Mouse (Mus musculus) embryonic facial prominence, embryonic 15.5 days (tissue): ENCODE results near the gene Gm20388. TPM values are rescaled to one million over a fixed set of nuclear protein-coding genes. Genes with fewer than 3 reads are reported as not detected.
A peak's percentile ranks its signal among the peaks of the same experiment; 100 is the strongest.
"Not testable (repeated sequence)": the region's sequence is repeated elsewhere in the genome, so short reads cannot be mapped to it uniquely, and the experiment has no call there.

Experiments
- ATAC-seq: fragments of 200-750 bp; cut with Nextera tagmentation; 2 replicates; pipeline ENCODE4 v1.8.0; 2017; ENCODE audit warnings: low read depth, moderate TSS enrichment; ENCODE audit not compliant: insufficient number of reproducible peaks, low FRiP score, low TSS enrichment
- H3K27ac ChIP-seq: fragments of 300-500 bp; sonication (generic); replicated peaks from 2 replicates; pipeline ENCODE4 v1.5.1; 2015; ENCODE audit warnings: mild to moderate bottlenecking, inconsistent platforms
- H3K27me3 ChIP-seq: fragments of 300-500 bp; sonication (generic); 2 replicates; pipeline ENCODE4 v1.6.1; 2015; ENCODE audit warnings: inconsistent platforms
- H3K36me3 ChIP-seq: fragments of 300-500 bp; sonication (generic); 2 replicates; pipeline ENCODE4 v1.6.1; 2015; ENCODE audit warnings: mild to moderate bottlenecking, inconsistent platforms
- H3K4me1 ChIP-seq: fragments of 300-500 bp; sonication (generic); 2 replicates; pipeline ENCODE4 v1.6.1; 2015; ENCODE audit warnings: inconsistent platforms
- H3K4me2 ChIP-seq: fragments of 300-500 bp; sonication (generic); replicated peaks from 2 replicates; pipeline ENCODE4 v1.6.1; 2015; ENCODE audit warnings: mild to moderate bottlenecking, inconsistent platforms
- H3K4me3 ChIP-seq: fragments of 300-500 bp; sonication (generic); replicated peaks from 2 replicates; pipeline ENCODE4 v1.5.1; 2015; ENCODE audit warnings: mild to moderate bottlenecking, inconsistent platforms
- H3K9ac ChIP-seq: fragments of 300-500 bp; sonication (generic); 2 replicates; pipeline ENCODE4 v1.6.1; 2015; ENCODE audit warnings: inconsistent platforms
- H3K9me3 ChIP-seq: fragments of 300-500 bp; sonication (generic); replicated peaks from 2 replicates; pipeline ENCODE4 v1.6.1; 2016; ENCODE audit warnings: inconsistent platforms
- WGBS: fragments of 180-500 bp; shearing (Covaris S2); methylation state at CpG from one replicate; pipeline ENCODE4 v1.1.7; 2015; 5-methylcytosine and 5-hydroxymethylcytosine counted together
- polyA plus RNA-seq: library from polyadenylated mRNA; unstranded; fragments of >200 nt; fragmentation: Nextera tagmentation; extraction: Ambion mirVana; gene quantifications from 2 replicates; pipeline ENCODE4 v1.2.1, GENCODE M21; 2015

Gene Gm20388
- polyA plus RNA-seq, 1 experiment from 2014 or later: 8.0 TPM

GRCm38 (mm10) chr8:123421325-123421724 is 3510.7 kb downstream of the Gm20388 start:
- ATAC-seq: no peak
- 85% methylated on average over 19 of the region's 19 CpGs for WGBS

GRCm38 (mm10) chr8:123422056-123422780 is 3511.6 kb downstream of the Gm20388 start:
- WGBS: 16% methylated on average over 17 of the region's 17 CpGs
- Histone ChIP-seq H3K4me2 (peak overlapping the region; percentile 45), H3K27me3 (no peaks in the 10 kb centered on the region), H3K27ac (no peak overlapping the region), H3K36me3 (no peaks in the 10 kb centered on the region), H3K9me3 (peaks cover 4% of the 10 kb centered on the region; the same call in 1 of the 2 replicates), H3K4me1 (no peaks in the 10 kb centered on the region), H3K4me3 (peak overlapping the region; percentile 22), H3K9ac (no peak overlapping the region)
- peak; percentile 61; the same call in 1 of the 2 replicates for ATAC-seq

More at GRCm38 (mm10) chr8:123421325-123421724, 3510.7 kb downstream of the Gm20388 start:
- no peaks in the 10 kb centered on the region for H3K27me3 ChIP-seq
- no peak overlapping the region for H3K4me3 ChIP-seq
- H3K27ac ChIP-seq: no peak overlapping the region
- no peak overlapping the region for H3K9ac ChIP-seq
- no peaks in the 10 kb centered on the region for H3K4me1 ChIP-seq
- no peaks in the 10 kb centered on the region for H3K9me3 ChIP-seq
- H3K36me3 ChIP-seq: no peaks in the 10 kb centered on the region
- H3K4me2 ChIP-seq: no peak overlapping the region

- WGBS: 33% methylated on average over 3 of the region's 3 CpGs
- Histone ChIP-seq H3K4me1 (no peaks in the 10 kb centered on the region), H3K27ac (no peak overlapping the region), H3K36me3 (no peaks in the 10 kb centered on the region), H3K4me3 (no peak overlapping the region), H3K27me3 (no peaks in the 10 kb centered on the region), H3K9ac (no peak overlapping the region), H3K4me2 (no peak overlapping the region), H3K9me3 (peaks cover 9% of the 10 kb centered on the region)
- ATAC-seq: no peak
These were observed 3512.1 kb downstream of the Gm20388 start for GRCm38 (mm10) chr8:123422781-123423159.

- Histone ChIP-seq H3K4me2 (peak within 1 kb of the TSS; percentile 45), H3K9me3 (peaks cover 16% of the 10 kb centered on the region), H3K27ac (no peak within 1 kb of the TSS), H3K36me3 (no peaks in the 10 kb centered on the region), H3K4me3 (peak within 1 kb of the TSS; percentile 22), H3K9ac (no peak within 1 kb of the TSS), H3K27me3 (no peaks in the 10 kb centered on the region), H3K4me1 (no peaks in the 10 kb centered on the region)
- no peak for ATAC-seq
- 67% methylated on average over 7 of the region's 7 CpGs for WGBS
These were observed 3512.8 kb downstream of the Gm20388 start, which contains the start of gene Def8 for GRCm38 (mm10) chr8:123423441-123423840. Def8 (plus strand) TSS chr8:123423527.

- H3K27ac ChIP-seq: no peak overlapping the region
- no peak for ATAC-seq
- H3K4me2 ChIP-seq: no peak overlapping the region
- peaks cover 27% of the 10 kb centered on the region for H3K9me3 ChIP-seq
- no peaks in the 10 kb centered on the region for H3K36me3 ChIP-seq
- H3K4me1 ChIP-seq: no peaks in the 10 kb centered on the region
- no peak overlapping the region for H3K4me3 ChIP-seq
- H3K27me3 ChIP-seq: no peaks in the 10 kb centered on the region
- 94% methylated on average over 27 of the region's 27 CpGs for WGBS
- H3K9ac ChIP-seq: no peak overlapping the region
These were observed 3516.2 kb downstream of the Gm20388 start for GRCm38 (mm10) chr8:123426511-123427509.

- no peak for ATAC-seq
- Histone ChIP-seq H3K27me3 (no peaks in the 10 kb centered on the region), H3K4me3 (no peak overlapping the region), H3K9me3 (peaks cover 34% of the 10 kb centered on the region), H3K9ac (no peak overlapping the region), H3K4me1 (no peaks in the 10 kb centered on the region), H3K27ac (no peak overlapping the region), H3K4me2 (no peak overlapping the region), H3K36me3 (no peaks in the 10 kb centered on the region)
- WGBS: 95% methylated on average over 24 of the region's 24 CpGs
These were observed 3517.1 kb downstream of the Gm20388 start for GRCm38 (mm10) chr8:123427639-123428275.

- Histone ChIP-seq H3K4me1 (no peaks in the 10 kb centered on the region), H3K9me3 (peaks cover 34% of the 10 kb centered on the region), H3K27me3 (no peaks in the 10 kb centered on the region), H3K4me2 (no peak overlapping the region), H3K4me3 (no peak overlapping the region), H3K27ac (no peak overlapping the region), H3K36me3 (no peaks in the 10 kb centered on the region), H3K9ac (no peak overlapping the region)
- 96% methylated on average over 29 of the region's 29 CpGs for WGBS
- ATAC-seq: no peak
These were observed 3517.8 kb downstream of the Gm20388 start for GRCm38 (mm10) chr8:123428343-123428893.

GRCm38 (mm10) chr8:123428939-123429721 is 3518.5 kb downstream of the Gm20388 start:
- Histone ChIP-seq H3K4me2 (no peak overlapping the region), H3K4me3 (no peak overlapping the region), H3K9ac (no peak overlapping the region), H3K9me3 (peaks cover 34% of the 10 kb centered on the region), H3K4me1 (no peaks in the 10 kb centered on the region), H3K27ac (no peak overlapping the region), H3K27me3 (no peaks in the 10 kb centered on the region), H3K36me3 (no peaks in the 10 kb centered on the region)
- ATAC-seq: no peak
- WGBS: 96% methylated on average over 23 of the region's 23 CpGs

GRCm38 (mm10) chr8:123429722-123430013 is 3519.0 kb downstream of the Gm20388 start:
- H3K27ac ChIP-seq, H3K4me1 ChIP-seq, H3K27me3 ChIP-seq, H3K36me3 ChIP-seq, ATAC-seq, H3K4me2 ChIP-seq, H3K9ac ChIP-seq, H3K4me3 ChIP-seq: not testable (repeated sequence)
- H3K9me3 ChIP-seq: peaks cover 34% of the 10 kb centered on the region
- WGBS: 96% methylated on average over 15 of the region's 15 CpGs

- not testable (repeated sequence) for H3K27me3 ChIP-seq, H3K4me3 ChIP-seq, H3K9ac ChIP-seq, H3K4me2 ChIP-seq, H3K4me1 ChIP-seq, ATAC-seq, H3K36me3 ChIP-seq, H3K27ac ChIP-seq
- peaks cover 34% of the 10 kb centered on the region for H3K9me3 ChIP-seq
- WGBS: 87% methylated on average over 8 of the region's 8 CpGs
These were observed 3520.3 kb downstream of the Gm20388 start for GRCm38 (mm10) chr8:123430936-123431335.
